Mouse (Mus musculus): Measurements from ENCODE around the gene Ano10. TPM values are rescaled to one million over a fixed set of nuclear protein-coding genes. Genes with fewer than 3 reads are reported as not detected.

Ano10 gene
- 98.6 and 114 TPM in 2 replicates for polyA plus RNA-seq (2012; rRNA removed)

DNA sequence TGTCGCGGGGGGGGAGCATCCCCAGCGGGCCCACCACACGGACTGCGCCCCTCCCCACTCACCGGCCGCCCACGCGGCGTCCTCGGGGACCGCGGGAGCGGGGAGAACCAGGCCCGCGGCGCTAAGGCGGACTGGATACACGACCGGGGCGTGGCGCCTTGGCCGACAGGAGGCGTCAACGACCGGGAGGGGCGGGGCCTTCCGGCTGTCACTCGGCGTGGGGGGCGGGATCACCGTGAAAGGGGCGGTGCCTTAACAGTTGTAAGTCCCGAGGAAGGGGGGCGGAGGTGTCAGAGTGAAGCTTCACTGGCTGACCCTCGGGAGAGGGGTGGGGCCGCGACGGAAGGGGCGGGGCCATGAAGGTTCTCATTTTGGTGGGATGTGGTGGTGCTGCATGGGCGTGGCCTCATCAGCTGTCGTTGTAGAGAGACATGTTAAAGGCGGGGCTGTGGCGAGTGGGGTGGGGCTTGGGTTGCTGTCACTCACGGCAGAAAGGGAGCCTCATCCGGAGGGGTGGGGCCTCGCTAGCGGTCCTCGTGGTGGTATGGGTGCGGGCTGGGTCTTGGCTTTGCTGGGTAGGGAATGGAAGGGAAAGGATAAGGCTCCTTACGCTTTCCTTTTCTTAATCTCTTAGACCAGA is at the start of gene Ano10:
Ano10 (minus strand) TSS at position 182 of the 640 bp plus-strand sequence.

Other genes starting within 250 kb of the Ano10 start
- 51.4 and 62.6 TPM in 2 replicates for gene Snrk, start 177.2 kb downstream of the Ano10 start, polyA plus RNA-seq (2012; rRNA removed)
- 14.2 and 14.8 TPM in 2 replicates for gene Abhd5, start 57.2 kb upstream of the Ano10 start, polyA plus RNA-seq (2012; rRNA removed)